21 mouse cellular contexts compared by ENCODE assay signal in genomic region chr11:94481963-94482362, GRCm38 (mm10). TPM values are rescaled to one million over a fixed set of nuclear protein-coding genes. Genes with fewer than 3 reads are reported as not detected.
"Had no signal": no experiment of that assay in that cellular context is flagged by ENCODE, and none has a peak within 500 bp of the region (broad histone marks: within the 10 kb centered on the region; RNA-seq: fewer than 3 reads in every experiment).

No protein-coding gene starts in this region.

- H3K4me1 ChIP-seq: midbrain, embryonic 12.5 days; neural tube, embryonic 12.5 days had no signal

- H3K4me3 ChIP-seq: limb, embryonic 12.5 days; limb, embryonic 15.5 days; midbrain, embryonic 12.5 days; midbrain, embryonic 15.5 days; neural tube, embryonic 12.5 days; neural tube, embryonic 15.5 days had no signal

- H3K27ac ChIP-seq: limb, embryonic 12.5 days; limb, embryonic 15.5 days; liver, embryonic 14.5 days; macrophage; midbrain, embryonic 12.5 days; midbrain, embryonic 15.5 days; neural tube, embryonic 12.5 days; neural tube, embryonic 15.5 days; stomach, postnatal 0 days had no signal

- DNase-seq: kidney, postnatal 14 days; kidney, postnatal 4 days; left cerebral cortex, postnatal 4 days; liver, postnatal 0 days; lung, embryonic 14.5 days; right cerebral cortex, adult 18-20 months; right cerebral cortex, postnatal 14 days; right cerebral cortex, postnatal 4 days; thymus, adult 18-20 months; thymus, postnatal 36 days had no signal

- H3K36me3 ChIP-seq: limb, embryonic 12.5 days; limb, embryonic 15.5 days; midbrain, embryonic 12.5 days; midbrain, embryonic 15.5 days; neural tube, embryonic 12.5 days; neural tube, embryonic 15.5 days had no signal

- H3K9me3 ChIP-seq: limb, embryonic 12.5 days; limb, embryonic 15.5 days; midbrain, embryonic 12.5 days; midbrain, embryonic 15.5 days; neural tube, embryonic 12.5 days; neural tube, embryonic 15.5 days had no signal

RNA-seq across cellular contexts. Expression of gene Spata20, which starts 4.0 kb away (rescaled TPM):
- total RNA-seq: megakaryocyte, adult 5-6 weeks had no signal
- polyA plus RNA-seq: liver, embryonic 11.5 days; liver, embryonic 14.5 days; liver, postnatal 0 days; macrophage; neural tube, embryonic 12.5 days had no signal

RNA-seq across cellular contexts. Expression of gene Cacna1g, which starts 8.0 kb away (rescaled TPM):
- polyA plus RNA-seq: macrophage had no signal

RNA-seq across cellular contexts. Expression of gene Epn3, which starts 17.8 kb away (rescaled TPM):
- total RNA-seq: megakaryocyte, adult 5-6 weeks had no signal
- polyA plus RNA-seq: macrophage had no signal

RNA-seq across cellular contexts. Expression of gene Mycbpap, which starts 39.6 kb away (rescaled TPM):
- total RNA-seq: megakaryocyte, adult 5-6 weeks had no signal
